Mouse (Mus musculus) embryonic facial prominence, embryonic 11.5 days (tissue): Measurements from ENCODE around the gene Ntn1. TPM values are rescaled to one million over a fixed set of nuclear protein-coding genes. Genes with fewer than 3 reads are reported as not detected.

Experiments
- ATAC-seq: fragments of 200-750 bp; cut with Nextera tagmentation; replicated peaks from 2 replicates; pipeline ENCODE4 v1.8.0; 2017; ENCODE audit warnings: low read depth; ENCODE audit not compliant: insufficient number of reproducible peaks, low FRiP score, low TSS enrichment
- DNase-seq: peaks from one replicate; pipeline ENCODE4 v3.0.0-alpha.2; 2015; ENCODE audit warnings: low spot score
- H3K27ac ChIP-seq: fragments of 300-500 bp; sonication (generic); replicated peaks from 2 replicates; pipeline ENCODE4 v1.5.1; 2014; ENCODE audit warnings: mild to moderate bottlenecking, low read depth, low read length, control low read depth
- H3K27me3 ChIP-seq: fragments of 300-500 bp; sonication (generic); 2 replicates; pipeline ENCODE4 v1.6.1; 2014; ENCODE audit warnings: mild to moderate bottlenecking, low read length, moderate library complexity, mixed read lengths; ENCODE audit not compliant: control insufficient read depth, insufficient read depth
- H3K36me3 ChIP-seq: fragments of 300-500 bp; sonication (generic); replicated peaks from 2 replicates; pipeline ENCODE4 v1.6.1; 2014; ENCODE audit warnings: low read depth, mild to moderate bottlenecking, low read length, moderate library complexity, mixed read lengths; ENCODE audit not compliant: control insufficient read depth, insufficient read depth
- H3K4me1 ChIP-seq: fragments of 300-500 bp; sonication (generic); 2 replicates; pipeline ENCODE4 v1.6.1; 2014; ENCODE audit warnings: low read length, mixed read lengths; ENCODE audit not compliant: control insufficient read depth, insufficient read depth
- H3K4me2 ChIP-seq: fragments of 300-500 bp; sonication (generic); 2 replicates; pipeline ENCODE4 v1.6.1; 2014; ENCODE audit warnings: low read depth, mild to moderate bottlenecking, control low read depth, low read length, moderate library complexity
- H3K4me3 ChIP-seq: fragments of 300-500 bp; sonication (generic); 2 replicates; pipeline ENCODE4 v1.5.1; 2014; ENCODE audit warnings: low read depth, low read length, control low read depth
- H3K9ac ChIP-seq: fragments of 300-500 bp; sonication (generic); replicated peaks from 2 replicates; pipeline ENCODE4 v1.6.1; 2014; ENCODE audit warnings: mild to moderate bottlenecking, control low read depth, low read length
- H3K9me3 ChIP-seq: fragments of 300-500 bp; sonication (generic); replicated peaks from 2 replicates; pipeline ENCODE4 v1.6.1; 2016; ENCODE audit warnings: mild to moderate bottlenecking, low read length, inconsistent platforms, mixed read lengths; ENCODE audit not compliant: control insufficient read depth
- WGBS: fragments of 180-500 bp; shearing (Covaris S2); extraction: QIAGEN DNeasy Blood & Tissue Kit; methylation state at CpG from one replicate; pipeline ENCODE4 v1.1.7; 2014; 5-methylcytosine and 5-hydroxymethylcytosine counted together
- polyA plus RNA-seq: library from polyadenylated mRNA; unstranded; fragments of >200 nt; fragmentation: Nextera tagmentation; extraction: Ambion mirVana; gene quantifications from 2 replicates; pipeline ENCODE4 v1.2.1, GENCODE M21; 2014

Gene Ntn1
- polyA plus RNA-seq, 1 experiment from 2014 or later = 3.2 TPM

GRCm38 (mm10) chr11:68287331-68287730 lies 113.3 kb downstream of the Ntn1 start:
- no peak overlapping the region for H3K4me2 ChIP-seq
- H3K36me3 ChIP-seq = no peaks in the 10 kb centered on the region
- H3K4me1 ChIP-seq = no peaks in the 10 kb centered on the region; the same call in none of the 2 replicates
- H3K9me3 ChIP-seq = no peaks in the 10 kb centered on the region
- DNase-seq = no peak
- H3K4me3 ChIP-seq = no peak overlapping the region
- H3K27ac ChIP-seq = no peak overlapping the region
- no peak for ATAC-seq
- no peak overlapping the region for H3K9ac ChIP-seq
- no peaks in the 10 kb centered on the region for H3K27me3 ChIP-seq
- 68% methylated on average over 5 of the region's 5 CpGs for WGBS

- Histone ChIP-seq H3K27ac (no peak overlapping the region), H3K4me3 (no peak overlapping the region), H3K4me1 (no peaks in the 10 kb centered on the region; the same call in none of the 2 replicates), H3K9me3 (no peaks in the 10 kb centered on the region), H3K4me2 (no peak overlapping the region), H3K27me3 (no peaks in the 10 kb centered on the region), H3K9ac (no peak overlapping the region), H3K36me3 (no peaks in the 10 kb centered on the region)
- DNase-seq = no peak
- WGBS = 40% methylated on average over 10 of the region's 10 CpGs
- no peak for ATAC-seq
These were observed 114.3 kb downstream of the Ntn1 start for GRCm38 (mm10) chr11:68286142-68286808.

GRCm38 (mm10) chr11:68285754-68286141 lies 114.9 kb downstream of the Ntn1 start:
- DNase-seq = no peak
- Histone ChIP-seq H3K4me1 (no peaks in the 10 kb centered on the region; the same call in none of the 2 replicates), H3K9ac (no peak overlapping the region), H3K36me3 (no peaks in the 10 kb centered on the region), H3K9me3 (no peaks in the 10 kb centered on the region), H3K4me2 (no peak overlapping the region), H3K27me3 (no peaks in the 10 kb centered on the region), H3K4me3 (no peak overlapping the region), H3K27ac (no peak overlapping the region)
- WGBS = 29% methylated on average over 3 of the region's 3 CpGs
- no peak for ATAC-seq

GRCm38 (mm10) chr11:68280001-68280510 lies 120.6 kb downstream of the Ntn1 start:
- Histone ChIP-seq H3K4me3 (no peak overlapping the region), H3K27me3 (no peaks in the 10 kb centered on the region; the same call in 1 of the 2 replicates), H3K27ac (no peak overlapping the region), H3K36me3 (no peaks in the 10 kb centered on the region), H3K4me2 (no peak overlapping the region), H3K4me1 (no peaks in the 10 kb centered on the region), H3K9me3 (no peaks in the 10 kb centered on the region), H3K9ac (no peak overlapping the region)
- no peak for DNase-seq
- 77% methylated on average over 10 of the region's 10 CpGs for WGBS
- ATAC-seq = no peak

GRCm38 (mm10) chr11:68276945-68277344 lies 123.7 kb downstream of the Ntn1 start:
- no peak for ATAC-seq

GRCm38 (mm10) chr11:68274331-68274811 lies 126.3 kb downstream of the Ntn1 start:
- ATAC-seq (peak; percentile 82), DNase-seq (peak; percentile 9)
- Histone ChIP-seq H3K4me3 (no peak overlapping the region), H3K36me3 (no peaks in the 10 kb centered on the region), H3K9ac (no peak overlapping the region), H3K4me2 (no peak overlapping the region), H3K27me3 (no peaks in the 10 kb centered on the region; the same call in 1 of the 2 replicates), H3K27ac (no peak overlapping the region), H3K4me1 (no peaks in the 10 kb centered on the region), H3K9me3 (no peaks in the 10 kb centered on the region)
- WGBS = 59% methylated on average over 10 of the region's 10 CpGs

More at GRCm38 (mm10) chr11:68276945-68277344, 123.7 kb downstream of the Ntn1 start:
- no peaks in the 10 kb centered on the region; the same call in 1 of the 2 replicates for H3K27me3 ChIP-seq
- H3K9me3 ChIP-seq = no peaks in the 10 kb centered on the region
- H3K27ac ChIP-seq = no peak overlapping the region
- H3K4me1 ChIP-seq = no peaks in the 10 kb centered on the region
- H3K4me3 ChIP-seq = no peak overlapping the region
- no peak overlapping the region for H3K4me2 ChIP-seq
- peak; percentile 16 for DNase-seq
- no peak overlapping the region for H3K9ac ChIP-seq
- 40% methylated on average over 7 of the region's 7 CpGs for WGBS
- H3K36me3 ChIP-seq = no peaks in the 10 kb centered on the region

- 76% methylated on average over 12 of the region's 12 CpGs for WGBS
- H3K27me3 ChIP-seq = no peaks in the 10 kb centered on the region; the same call in 1 of the 2 replicates
- H3K4me2 ChIP-seq = no peak overlapping the region
- DNase-seq (peak; percentile 25), ATAC-seq (0 out of 2 replicates have a peak, but pooled peaks have one; percentile 54)
- no peak overlapping the region for H3K4me3 ChIP-seq
- no peaks in the 10 kb centered on the region for H3K36me3 ChIP-seq
- H3K9me3 ChIP-seq = no peaks in the 10 kb centered on the region
- no peaks in the 10 kb centered on the region for H3K4me1 ChIP-seq
- no peak overlapping the region for H3K27ac ChIP-seq
- H3K9ac ChIP-seq = no peak overlapping the region
These were observed 126.8 kb downstream of the Ntn1 start for GRCm38 (mm10) chr11:68273855-68274254.

- no peak for DNase-seq
- Histone ChIP-seq H3K27ac (no peak overlapping the region), H3K4me1 (no peaks in the 10 kb centered on the region), H3K9me3 (no peaks in the 10 kb centered on the region), H3K4me3 (no peak overlapping the region), H3K36me3 (no peaks in the 10 kb centered on the region), H3K4me2 (no peak overlapping the region), H3K9ac (no peak overlapping the region), H3K27me3 (no peaks in the 10 kb centered on the region)
- no peak for ATAC-seq
- WGBS = 75% methylated on average over 19 of the region's 19 CpGs
These were observed 129.7 kb downstream of the Ntn1 start for GRCm38 (mm10) chr11:68270730-68271467.
